Mouse (Mus musculus): ENCODE data around the gene Ywhah. TPM values are rescaled to one million over a fixed set of nuclear protein-coding genes. Genes with fewer than 3 reads are reported as not detected.

Ywhah gene
- polyA plus RNA-seq, 1 experiment from 2014 or later: 430 TPM

GRCm38 (mm10) chr5:33002781-33003180 is 15.8 kb upstream of the Ywhah start:
- H3K4me3 ChIP-seq: no peak overlapping the region
- peaks cover 19% of the 10 kb centered on the region for H3K4me1 ChIP-seq (replicated peaks)
- DNase-seq (ENCODE audit: low spot score): no peak
- no peaks in the 10 kb centered on the region for H3K36me3 ChIP-seq
- WGBS: 89% methylated on average over 5 of the region's 5 CpGs
- H3K9me3 ChIP-seq: no peaks in the 10 kb centered on the region
- H3K27me3 ChIP-seq (ENCODE audit: insufficient read depth, poor library complexity, severe bottlenecking): no peaks in the 10 kb centered on the region
- H3K27ac ChIP-seq: no peak overlapping the region

DNA sequence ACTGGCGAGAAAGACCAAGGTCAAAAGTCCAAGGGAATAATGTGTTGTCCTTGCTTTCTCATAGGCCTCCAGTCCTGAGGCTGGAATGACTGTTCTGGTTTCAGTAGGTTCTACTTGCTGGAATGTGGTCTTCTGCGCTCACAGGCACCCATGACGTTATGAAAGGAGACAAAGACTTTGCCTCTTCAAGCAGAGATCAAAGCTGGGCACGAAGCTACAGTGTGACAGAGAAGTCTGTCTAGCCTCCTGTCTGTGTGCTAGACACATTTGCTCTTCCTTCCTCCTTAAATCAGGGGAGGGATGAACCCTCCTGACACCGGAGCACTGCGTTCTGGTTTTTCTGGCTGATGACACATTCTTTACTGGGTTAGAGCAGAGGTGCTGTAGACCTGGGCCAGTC is 15.1 kb upstream of the Ywhah start:
- no peaks in the 10 kb centered on the region for H3K36me3 ChIP-seq
- no peaks in the 10 kb centered on the region for H3K27me3 ChIP-seq (ENCODE audit: insufficient read depth, poor library complexity, severe bottlenecking)
- DNase-seq (ENCODE audit: low spot score): no peak
- no peak overlapping the region for H3K27ac ChIP-seq
- 80% methylated on average over 6 of the region's 6 CpGs for WGBS
- no peak overlapping the region for H3K4me3 ChIP-seq
- peaks cover 19% of the 10 kb centered on the region for H3K4me1 ChIP-seq (replicated peaks)
- no peaks in the 10 kb centered on the region for H3K9me3 ChIP-seq

DNA sequence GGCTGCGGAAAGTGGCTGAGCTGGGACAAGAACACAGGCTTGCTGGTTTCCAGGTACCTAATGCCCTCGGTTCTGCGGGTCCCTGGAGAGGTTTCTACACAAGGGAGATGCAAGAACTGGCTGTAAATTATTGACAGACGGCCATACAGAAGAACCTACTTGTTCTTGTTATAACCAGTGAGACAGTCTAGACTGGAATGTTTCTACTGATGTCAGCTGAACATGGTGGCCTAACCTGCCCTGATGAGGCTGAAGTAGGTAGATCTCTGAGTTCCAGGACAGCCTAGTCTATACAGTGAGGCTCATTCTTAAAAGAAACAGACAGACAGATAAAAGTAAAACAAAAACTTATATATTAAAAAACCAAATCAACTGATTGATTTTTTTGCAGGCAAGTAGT is 14.5 kb upstream of the Ywhah start:
- Histone ChIP-seq H3K36me3 (no peaks in the 10 kb centered on the region), H3K27me3 (ENCODE audit: insufficient read depth, poor library complexity, severe bottlenecking) (no peaks in the 10 kb centered on the region), H3K27ac (no peak overlapping the region), H3K4me3 (no peak overlapping the region), H3K4me1 (replicated peaks) (peaks cover 19% of the 10 kb centered on the region), H3K9me3 (no peaks in the 10 kb centered on the region)
- WGBS: 87% methylated on average over 4 of the region's 4 CpGs
- DNase-seq (ENCODE audit: low spot score): no peak

GRCm38 (mm10) chr5:33005442-33006145 is 13.0 kb upstream of the Ywhah start:
- no peaks in the 10 kb centered on the region for H3K9me3 ChIP-seq
- peak overlapping the region; percentile 62; the same call in 1 of the 2 replicates for H3K27ac ChIP-seq
- no peak overlapping the region for H3K4me3 ChIP-seq
- H3K4me1 ChIP-seq (replicated peaks): peaks cover 27% of the 10 kb centered on the region
- DNase-seq (ENCODE audit: low spot score): no peak
- no peaks in the 10 kb centered on the region for H3K36me3 ChIP-seq
- WGBS: 78% methylated on average over 11 of the region's 11 CpGs
- H3K27me3 ChIP-seq (ENCODE audit: insufficient read depth, poor library complexity, severe bottlenecking): no peaks in the 10 kb centered on the region

- Histone ChIP-seq H3K27ac (0 out of 2 replicates have a peak overlapping the region, but pooled peaks have one; percentile 62), H3K9me3 (no peaks in the 10 kb centered on the region), H3K36me3 (no peaks in the 10 kb centered on the region), H3K4me1 (replicated peaks) (peaks cover 38% of the 10 kb centered on the region), H3K4me3 (no peak overlapping the region), H3K27me3 (ENCODE audit: insufficient read depth, poor library complexity, severe bottlenecking) (no peaks in the 10 kb centered on the region)
- 45% methylated on average over 8 of the region's 8 CpGs for WGBS
- peak; percentile 20 for DNase-seq (ENCODE audit: low spot score)
Observed at GRCm38 (mm10) chr5:33006670-33007069, 11.9 kb upstream of the Ywhah start.

DNA sequence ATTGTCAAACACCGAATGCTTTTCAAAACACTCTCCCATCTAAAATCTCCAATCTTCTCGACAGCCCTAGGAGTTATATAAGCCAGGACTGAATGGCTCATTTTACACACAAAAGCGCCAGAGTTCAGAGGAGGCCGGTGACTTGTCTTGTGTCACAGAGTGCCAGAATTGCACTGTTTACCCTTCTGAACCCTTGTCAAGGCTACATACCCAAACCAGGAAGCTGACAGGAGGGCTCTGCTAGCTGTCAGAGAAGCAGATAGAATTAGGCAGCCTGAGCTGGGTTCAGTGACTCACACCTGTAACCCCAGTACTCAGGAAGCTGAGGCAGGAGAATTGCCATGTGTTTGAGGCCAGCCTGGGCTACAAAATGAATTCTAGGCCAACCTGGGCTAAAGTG is 11.2 kb upstream of the Ywhah start:
- peaks cover 39% of the 10 kb centered on the region for H3K4me1 ChIP-seq (replicated peaks)
- no peaks in the 10 kb centered on the region for H3K36me3 ChIP-seq
- no peak overlapping the region for H3K27ac ChIP-seq
- 75% methylated on average over 4 of the region's 4 CpGs for WGBS
- no peaks in the 10 kb centered on the region for H3K27me3 ChIP-seq (ENCODE audit: insufficient read depth, poor library complexity, severe bottlenecking)
- no peak for DNase-seq (ENCODE audit: low spot score)
- H3K9me3 ChIP-seq: no peaks in the 10 kb centered on the region
- H3K4me3 ChIP-seq: no peak overlapping the region

- Histone ChIP-seq H3K4me1 (replicated peaks) (peaks cover 39% of the 10 kb centered on the region), H3K27me3 (ENCODE audit: insufficient read depth, poor library complexity, severe bottlenecking) (no peaks in the 10 kb centered on the region), H3K9me3 (no peaks in the 10 kb centered on the region), H3K4me3 (no peak overlapping the region), H3K36me3 (no peaks in the 10 kb centered on the region), H3K27ac (no peak overlapping the region)
- no peak for DNase-seq (ENCODE audit: low spot score)
- 52% methylated on average over 2 of the region's 2 CpGs for WGBS
Observed at GRCm38 (mm10) chr5:33009301-33009700, 9.3 kb upstream of the Ywhah start.

- peak; percentile 30 for DNase-seq (ENCODE audit: low spot score)
- Histone ChIP-seq H3K36me3 (no peaks in the 10 kb centered on the region), H3K27ac (peak overlapping the region; percentile 84; the same call in 1 of the 2 replicates), H3K27me3 (ENCODE audit: insufficient read depth, poor library complexity, severe bottlenecking) (no peaks in the 10 kb centered on the region), H3K9me3 (no peaks in the 10 kb centered on the region), H3K4me3 (no peak overlapping the region), H3K4me1 (replicated peaks) (peaks cover 39% of the 10 kb centered on the region)
- 70% methylated on average over 14 of the region's 14 CpGs for WGBS
Observed at GRCm38 (mm10) chr5:33009818-33010812, 8.5 kb upstream of the Ywhah start.

DNA sequence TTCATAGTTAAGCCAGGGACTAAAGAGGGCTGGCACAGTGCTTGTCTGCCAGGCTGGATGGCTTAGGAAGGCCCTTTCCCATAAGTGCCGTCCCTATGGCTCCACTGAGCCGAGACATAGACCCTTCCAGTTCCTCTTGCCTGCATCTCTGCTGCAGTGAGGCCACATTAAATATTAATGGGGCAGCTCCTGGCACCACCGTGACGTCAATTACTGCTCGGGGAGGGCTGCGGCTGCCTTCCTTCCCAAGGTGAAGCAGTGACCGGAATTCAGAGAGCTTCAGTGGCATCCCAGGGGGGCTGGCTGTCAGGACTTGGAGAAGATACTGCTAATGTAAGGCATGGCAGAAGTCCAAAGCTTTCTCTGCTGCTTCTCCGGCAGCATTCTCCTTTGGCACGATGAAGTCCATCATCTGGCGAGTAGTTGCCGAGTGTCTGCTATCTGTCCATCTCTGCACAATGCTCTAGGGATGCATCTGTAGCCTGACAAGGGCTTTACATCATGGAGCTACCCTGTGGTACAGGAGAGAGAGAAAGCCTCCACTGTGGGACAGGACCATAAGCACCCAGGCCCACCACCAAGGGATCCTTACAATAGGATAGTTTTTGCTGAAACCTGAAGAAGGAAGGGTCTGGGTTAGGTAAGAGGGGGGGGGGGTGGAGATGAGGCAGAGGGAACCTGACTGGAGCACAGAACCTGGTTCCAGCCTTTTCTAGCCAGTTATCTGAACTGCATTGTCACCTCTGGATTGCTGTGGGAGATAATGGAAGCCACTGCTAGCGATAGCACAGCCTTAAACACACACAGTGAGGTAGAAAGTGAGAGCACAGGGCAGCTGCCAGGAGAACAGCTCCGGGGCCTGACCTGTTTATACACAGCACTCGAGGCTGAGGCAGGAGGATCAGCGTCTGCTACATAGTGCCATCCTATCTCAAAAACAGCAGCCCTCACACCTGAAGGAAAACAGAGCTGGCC is 7.2 kb upstream of the Ywhah start:
- H3K27me3 ChIP-seq (ENCODE audit: insufficient read depth, poor library complexity, severe bottlenecking): no peaks in the 10 kb centered on the region
- WGBS: 45% methylated on average over 15 of the region's 15 CpGs
- DNase-seq (ENCODE audit: low spot score): peak; percentile 31
- peak overlapping the region; percentile 84 for H3K27ac ChIP-seq
- H3K4me3 ChIP-seq: peak overlapping the region; percentile 18
- H3K36me3 ChIP-seq: no peaks in the 10 kb centered on the region
- H3K4me1 ChIP-seq (replicated peaks): peaks cover 28% of the 10 kb centered on the region
- no peaks in the 10 kb centered on the region for H3K9me3 ChIP-seq

DNA sequence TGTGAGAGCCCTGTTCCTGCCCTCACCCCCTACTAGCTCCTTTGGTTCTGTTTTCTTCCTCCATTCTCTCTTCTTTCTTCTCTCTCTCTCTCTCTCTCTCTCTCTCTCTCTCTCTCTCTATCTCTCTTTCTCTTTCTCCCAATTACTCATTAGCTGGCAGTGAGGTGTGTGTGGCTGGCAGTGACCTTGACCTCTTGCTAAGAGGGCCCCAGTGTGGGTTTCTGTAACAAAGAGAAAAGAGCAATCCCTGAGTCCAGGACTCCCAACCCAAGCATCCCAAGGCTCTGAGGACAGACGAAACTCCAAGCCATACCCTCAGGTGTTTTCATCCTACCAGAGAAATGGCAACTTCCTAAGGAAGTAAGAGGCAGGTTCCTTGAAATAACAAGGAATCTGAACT is 4.5 kb upstream of the Ywhah start:
- H3K27ac ChIP-seq: no peak overlapping the region
- H3K36me3 ChIP-seq: no peaks in the 10 kb centered on the region
- no peaks in the 10 kb centered on the region for H3K27me3 ChIP-seq (ENCODE audit: insufficient read depth, poor library complexity, severe bottlenecking)
- no peaks in the 10 kb centered on the region for H3K9me3 ChIP-seq
- DNase-seq (ENCODE audit: low spot score): no peak
- 79% methylated on average over 1 of the region's 1 CpGs for WGBS
- H3K4me3 ChIP-seq: no peak overlapping the region
- peaks cover 31% of the 10 kb centered on the region for H3K4me1 ChIP-seq (replicated peaks)

DNA sequence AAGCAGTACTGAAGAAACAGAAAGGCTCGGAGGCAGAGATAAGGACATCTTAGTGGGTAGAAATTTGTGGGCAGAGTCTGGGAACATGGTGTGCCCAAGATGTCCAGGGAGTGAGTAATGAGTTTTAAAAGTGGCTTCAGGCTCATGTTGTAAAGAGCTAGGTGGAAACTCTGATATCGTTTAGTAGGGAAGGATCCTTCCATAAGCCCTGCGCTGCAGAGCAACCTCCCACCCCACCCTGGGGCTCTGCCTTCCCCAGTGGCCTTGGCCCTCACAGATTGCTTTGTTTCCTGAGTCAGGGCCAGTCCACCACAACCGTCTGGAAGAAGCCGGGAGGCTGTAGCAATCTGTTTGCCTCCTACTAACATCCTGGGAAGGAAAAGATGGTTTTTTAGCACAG is 3.0 kb upstream of the Ywhah start:
- peaks cover 35% of the 10 kb centered on the region for H3K4me1 ChIP-seq (replicated peaks)
- no peak overlapping the region for H3K4me3 ChIP-seq
- no peaks in the 10 kb centered on the region for H3K36me3 ChIP-seq
- H3K27me3 ChIP-seq (ENCODE audit: insufficient read depth, poor library complexity, severe bottlenecking): no peaks in the 10 kb centered on the region
- WGBS: 84% methylated on average over 5 of the region's 5 CpGs
- no peak for DNase-seq (ENCODE audit: low spot score)
- no peaks in the 10 kb centered on the region for H3K9me3 ChIP-seq
- H3K27ac ChIP-seq: no peak overlapping the region

- H3K27ac ChIP-seq: peak overlapping the region; percentile 100
- H3K4me3 ChIP-seq: peak overlapping the region; percentile 69
- no peak for DNase-seq (ENCODE audit: low spot score)
- H3K27me3 ChIP-seq (ENCODE audit: insufficient read depth, poor library complexity, severe bottlenecking): no peaks in the 10 kb centered on the region
- peaks cover 36% of the 10 kb centered on the region for H3K4me1 ChIP-seq (replicated peaks)
- H3K9me3 ChIP-seq: no peaks in the 10 kb centered on the region
- 4% methylated on average over 15 of the region's 15 CpGs for WGBS
- peaks cover 21% of the 10 kb centered on the region for H3K36me3 ChIP-seq
Observed at GRCm38 (mm10) chr5:33018189-33018560, 441 bp upstream of the Ywhah start.

All from hindbrain, embryonic 10.5 days (tissue).